Mouse (Mus musculus): ENCODE data around the gene Kcnc3.

- TF ChIP-seq CTCF (IDR thresholded peaks at IDR 0.05): no peak
- TF ChIP-seq EP300 (IDR thresholded peaks at IDR 0.05): no peak
Observed at GRCm38 (mm10) chr7:44632676-44633075, 42.2 kb downstream of the Kcnc3 start.

Data from lung, postnatal 0 days (tissue).